In genomic region chr17:87603123-87603744, GRCm38 (mm10) we compare ENCODE assay signal across 19 mouse cellular contexts. TPM values are rescaled to one million over a fixed set of nuclear protein-coding genes. Genes with fewer than 3 reads are reported as not detected.
A peak's percentile ranks its signal among the peaks of the same experiment; 100 is the strongest.
DNase-seq lines count a peak whose midpoint lies in the region; ATAC-seq and TF ChIP-seq lines count a peak whose summit lies in the region.
"Had no signal": no experiment of that assay in that cellular context is flagged by ENCODE, and none has a peak within 500 bp of the region (broad histone marks: within the 10 kb centered on the region; RNA-seq: fewer than 3 reads in every experiment).

No protein-coding gene starts in this region.

- no peak for TF ChIP-seq CTCF in E14TG2a.4 (conservative IDR thresholded peaks at IDR 0.05; ENCODE audit: low read length)

- no peaks in the 10 kb centered on the region for H3K36me3 ChIP-seq in kidney, embryonic 16.5 days (ENCODE audit: insufficient read depth, low read length)
- H3K36me3 ChIP-seq in E14TG2a.4 (ENCODE audit: insufficient read depth, low read length) = no peaks in the 10 kb centered on the region
- no peaks in the 10 kb centered on the region for H3K36me3 ChIP-seq in midbrain, embryonic 14.5 days (ENCODE audit: control insufficient read depth, insufficient read depth, low read length)
- no peaks in the 10 kb centered on the region for H3K36me3 ChIP-seq in forebrain, embryonic 16.5 days (ENCODE audit: control insufficient read depth, insufficient read depth)
- H3K36me3 ChIP-seq: heart, embryonic 13.5 days; hindbrain, embryonic 10.5 days; neural tube, embryonic 15.5 days had no signal

- H3K27ac ChIP-seq in kidney, embryonic 16.5 days (ENCODE audit: low read length) = no peak overlapping the region
- H3K27ac ChIP-seq in midbrain, embryonic 14.5 days (replicated peaks; ENCODE audit: low read depth, low read length) = no peak overlapping the region
- H3K27ac ChIP-seq in forebrain, embryonic 16.5 days (ENCODE audit: low read length) = no peak overlapping the region
- H3K27ac ChIP-seq: heart, embryonic 13.5 days; hindbrain, embryonic 10.5 days; neural tube, embryonic 15.5 days had no signal

- WGBS in kidney, embryonic 16.5 days = 63% methylated on average over 15 of the region's 15 CpGs
- WGBS in midbrain, embryonic 14.5 days = 83% methylated on average over 15 of the region's 15 CpGs
- 72% methylated on average over 15 of the region's 15 CpGs for WGBS in forebrain, embryonic 16.5 days

- peaks cover 9% of the 10 kb centered on the region for H3K4me1 ChIP-seq in kidney, embryonic 16.5 days (ENCODE audit: insufficient read depth, low read length)
- peaks cover 28% of the 10 kb centered on the region for H3K4me1 ChIP-seq in E14TG2a.4 (replicated peaks; ENCODE audit: low read depth, low read length)
- no peaks in the 10 kb centered on the region for H3K4me1 ChIP-seq in midbrain, embryonic 14.5 days (ENCODE audit: control insufficient read depth, insufficient read depth, low read length)
- H3K4me1 ChIP-seq in forebrain, embryonic 16.5 days (replicated peaks; ENCODE audit: control insufficient read depth, insufficient read depth, low read length) = no peaks in the 10 kb centered on the region
- H3K4me1 ChIP-seq: heart, embryonic 13.5 days had no signal

- H3K9ac ChIP-seq in kidney, embryonic 16.5 days (replicated peaks; ENCODE audit: low read length) = no peak overlapping the region
- H3K9ac ChIP-seq in midbrain, embryonic 14.5 days (replicated peaks; ENCODE audit: low read length) = no peak overlapping the region
- H3K9ac ChIP-seq in forebrain, embryonic 16.5 days (replicated peaks; ENCODE audit: low read depth, low read length) = no peak overlapping the region
- H3K9ac ChIP-seq: heart, embryonic 13.5 days; neural tube, embryonic 15.5 days had no signal

- H3K4me3 ChIP-seq in kidney, embryonic 16.5 days (ENCODE audit: low read length) = no peak overlapping the region
- H3K4me3 ChIP-seq in E14TG2a.4 (replicated peaks; ENCODE audit: low read length) = peak overlapping the region; percentile 41
- H3K4me3 ChIP-seq in midbrain, embryonic 14.5 days (replicated peaks; ENCODE audit: low read depth, low read length) = no peak overlapping the region
- H3K4me3 ChIP-seq in forebrain, embryonic 16.5 days (replicated peaks; ENCODE audit: low read length) = no peak overlapping the region
- H3K4me3 ChIP-seq: erythroblast, embryonic 14.5 days; heart, embryonic 13.5 days; hindbrain, embryonic 10.5 days; megakaryocyte, embryonic 14.5 days; neural tube, embryonic 15.5 days had no signal

- H3K4me2 ChIP-seq in kidney, embryonic 16.5 days (replicated peaks; ENCODE audit: low read depth, low read length) = no peak overlapping the region
- no peak overlapping the region for H3K4me2 ChIP-seq in midbrain, embryonic 14.5 days (ENCODE audit: low read length)
- H3K4me2 ChIP-seq in forebrain, embryonic 16.5 days (ENCODE audit: low read length) = no peak overlapping the region
- H3K4me2 ChIP-seq: heart, embryonic 13.5 days; neural tube, embryonic 15.5 days had no signal

- DNase-seq in kidney, postnatal 14 days = no peak
- DNase-seq in left cerebral cortex, adult 18-20 months (ENCODE audit: low spot score in 2 of 2) = no peak
- no peak for DNase-seq in midbrain, embryonic 14.5 days
- DNase-seq: adrenal gland, adult 8-10 months; cerebellum, adult 8-10 months; embryo, embryonic 11 days; gastrocnemius, postnatal 36 days had no signal

- no peaks in the 10 kb centered on the region for H3K27me3 ChIP-seq in kidney, embryonic 16.5 days (ENCODE audit: insufficient read depth, low read length)
- H3K27me3 ChIP-seq in E14TG2a.4 (ENCODE audit: insufficient read depth, low read length) = no peaks in the 10 kb centered on the region
- H3K27me3 ChIP-seq in midbrain, embryonic 14.5 days (ENCODE audit: control insufficient read depth, insufficient read depth, low read length) = no peaks in the 10 kb centered on the region
- H3K27me3 ChIP-seq in forebrain, embryonic 16.5 days (replicated peaks; ENCODE audit: control insufficient read depth, insufficient read depth, low read length) = no peaks in the 10 kb centered on the region
- H3K27me3 ChIP-seq: heart, embryonic 13.5 days; megakaryocyte, embryonic 14.5 days; neural tube, embryonic 15.5 days had no signal

- peak; percentile 58 for ATAC-seq in kidney, embryonic 16.5 days (ENCODE audit: low FRiP score, low TSS enrichment)
- ATAC-seq in granulocyte monocyte progenitor cell, adult 5-6 weeks (replicated peaks; ENCODE audit: poor library complexity, severe bottlenecking) = peak; percentile 24; the same call in 1 of the 2 replicates
- ATAC-seq in monocyte, adult 5-6 weeks (replicated peaks; ENCODE audit: insufficient number of reproducible peaks, low FRiP score, low TSS enrichment, poor library complexity, severe bottlenecking) = peak; percentile 60
- ATAC-seq in midbrain, embryonic 14.5 days (ENCODE audit: low FRiP score, low TSS enrichment) = no peak
- ATAC-seq in forebrain, embryonic 16.5 days = no peak

- H3K9me3 ChIP-seq in kidney, embryonic 16.5 days (ENCODE audit: low read length) = no peaks in the 10 kb centered on the region
- H3K9me3 ChIP-seq in E14TG2a.4 (ENCODE audit: low read length) = no peaks in the 10 kb centered on the region
- no peaks in the 10 kb centered on the region for H3K9me3 ChIP-seq in midbrain, embryonic 14.5 days (ENCODE audit: control insufficient read depth, low read length)
- H3K9me3 ChIP-seq in forebrain, embryonic 16.5 days (ENCODE audit: control insufficient read depth, low read length) = no peaks in the 10 kb centered on the region
- H3K9me3 ChIP-seq: heart, embryonic 13.5 days; hindbrain, embryonic 10.5 days; neural tube, embryonic 15.5 days had no signal

RNA-seq across cellular contexts. Expression of gene Epcam, which starts 32.5 kb away (rescaled TPM):
- 313 and 317 TPM in 2 replicates for polyA plus RNA-seq in kidney, embryonic 16.5 days (2015; fragmentation: Nextera tagmentation; extraction: Ambion mirVana)
- not detected in 2 replicates for total RNA-seq in granulocyte monocyte progenitor cell, adult 5-6 weeks (2014; fragmentation: Nextera tagmentation)
- 0.15 and 0.26 TPM in 2 replicates for total RNA-seq in granulocyte monocyte progenitor cell, adult 5-6 weeks (2017)
- 0.19 to 2.6 TPM (median 1.8 TPM) in 3 replicates for total RNA-seq in monocyte, adult 5-6 weeks (2017)
- total RNA-seq in left cerebral cortex, adult 18-20 months (2021) = not detected
- 3.0 and 3.8 TPM in 2 replicates for polyA plus RNA-seq in midbrain, embryonic 14.5 days (2014; fragmentation: Nextera tagmentation; extraction: Ambion mirVana)
- polyA plus RNA-seq in forebrain, embryonic 16.5 days (2015; fragmentation: Nextera tagmentation; extraction: Ambion mirVana) = 2.1 and 2.4 TPM in 2 replicates
- total RNA-seq: gastrocnemius, postnatal 36 days; left cerebral cortex, postnatal 36 days; MEL had no signal
- polyA plus RNA-seq: erythroblast, embryonic 14.5 days had no signal

Comparison
In these comparisons a context has a peak if more than half of its experiments do, and no peak if none do; other contexts are left out.
1. ATAC-seq: peak in kidney, embryonic 16.5 days (single experiment), granulocyte monocyte progenitor cell, adult 5-6 weeks (single experiment) and monocyte, adult 5-6 weeks (single experiment); none in midbrain, embryonic 14.5 days (single experiment) and forebrain, embryonic 16.5 days (single experiment).